Mouse (Mus musculus) E14TG2a.4 (cell line): ENCODE results near the gene Zfp524.

Experiments
- CTCF ChIP-seq: conservative IDR thresholded peaks from 2 replicates; pipeline ENCODE4 v1.5.1; 2014; ENCODE audit warnings: low read length
- NANOG ChIP-seq: IDR thresholded peaks from 2 replicates; pipeline ENCODE4 v1.6.1; 2014; ENCODE audit warnings: borderline replicate concordance, low read length, mixed read lengths
- POU5F1 ChIP-seq: IDR thresholded peaks from 2 replicates; pipeline ENCODE4 v1.6.1; 2014; ENCODE audit warnings: low read length, borderline replicate concordance

- no peak for TF ChIP-seq CTCF
- no peak for TF ChIP-seq NANOG
- no peak for TF ChIP-seq POU5F1
Observed at GRCm38 (mm10) chr7:5029543-5029942, 15.3 kb downstream of the Zfp524 start.
